Mouse (Mus musculus) liver, embryonic 12.5 days (tissue): ENCODE results near the gene Macrod2. TPM values are rescaled to one million over a fixed set of nuclear protein-coding genes. Genes with fewer than 3 reads are reported as not detected.

ENCODE experiments used
- ATAC-seq: fragments of 200-750 bp; cut with Nextera tagmentation; 2 replicates; pipeline ENCODE4 v1.8.0; 2017; ENCODE audit warnings: moderate number of reproducible peaks, mild to moderate bottlenecking, moderate library complexity
- H3K27ac ChIP-seq: fragments of 300-500 bp; sonication (generic); 2 replicates; pipeline ENCODE4 v1.5.1; 2016; ENCODE audit warnings: mild to moderate bottlenecking
- H3K27me3 ChIP-seq: fragments of 300-500 bp; sonication (generic); replicated peaks from 2 replicates; pipeline ENCODE4 v1.6.1; 2016; ENCODE audit warnings: mild to moderate bottlenecking, moderate library complexity
- H3K36me3 ChIP-seq: fragments of 300-500 bp; sonication (generic); 2 replicates; pipeline ENCODE4 v1.6.1; 2016; ENCODE audit warnings: mild to moderate bottlenecking, moderate library complexity
- H3K4me1 ChIP-seq: fragments of 300-500 bp; sonication (generic); 2 replicates; pipeline ENCODE4 v1.6.1; 2016
- H3K4me2 ChIP-seq: fragments of 300-500 bp; sonication (generic); 2 replicates; pipeline ENCODE4 v1.6.1; 2016; ENCODE audit warnings: mild to moderate bottlenecking, moderate library complexity
- H3K4me3 ChIP-seq: fragments of 300-500 bp; sonication (generic); 2 replicates; pipeline ENCODE4 v1.5.1; 2016; ENCODE audit warnings: mild to moderate bottlenecking, moderate library complexity
- H3K9ac ChIP-seq: fragments of 300-500 bp; sonication (generic); 2 replicates; pipeline ENCODE4 v1.6.1; 2016; ENCODE audit warnings: mild to moderate bottlenecking, moderate library complexity
- H3K9me3 ChIP-seq: fragments of 300-500 bp; sonication (generic); replicated peaks from 2 replicates; pipeline ENCODE4 v1.6.1; 2016; ENCODE audit warnings: mild to moderate bottlenecking, moderate library complexity
- WGBS: fragments of 180-500 bp; shearing (Covaris S2); methylation state at CpG from one replicate; pipeline ENCODE4 v1.1.7; 2016; ENCODE audit not compliant: insufficient replicate concordance; 5-methylcytosine and 5-hydroxymethylcytosine counted together
- polyA plus RNA-seq: library from polyadenylated mRNA; unstranded; fragments of >200 nt; fragmentation: Nextera tagmentation; extraction: Ambion mirVana; gene quantifications from 2 replicates; pipeline ENCODE4 v1.2.1, GENCODE M21; 2016

Gene Macrod2
- 11.3 and 11.8 TPM in 2 replicates for polyA plus RNA-seq

- Histone ChIP-seq H3K4me1 (peaks cover 22% of the 10 kb centered on the region; the same call in 1 of the 2 replicates), H3K27ac (0 out of 2 replicates have a peak within 1 kb of the TSS, but pooled peaks have one; percentile 25), H3K9ac (peak within 1 kb of the TSS; percentile 79), H3K4me3 (peak within 1 kb of the TSS; percentile 70), H3K9me3 (no peaks in the 10 kb centered on the region), H3K36me3 (no peaks in the 10 kb centered on the region), H3K27me3 (peaks cover 18% of the 10 kb centered on the region), H3K4me2 (peak within 1 kb of the TSS; percentile 96)
- WGBS = under 1% methylated on average over 39 of the region's 47 CpGs
- ATAC-seq = peak; percentile 100
Observed at GRCm38 (mm10) chr2:140395179-140395578, at the start of gene Macrod2. Gene Macrod2, plus strand, starts transcription at chr2:140395309.

- H3K9me3 ChIP-seq = no peaks in the 10 kb centered on the region
- 25% methylated on average over 2 of the region's 2 CpGs for WGBS
- no peak for ATAC-seq
- no peaks in the 10 kb centered on the region for H3K4me1 ChIP-seq
- H3K27ac ChIP-seq = no peak overlapping the region
- no peak overlapping the region for H3K4me2 ChIP-seq
- no peaks in the 10 kb centered on the region for H3K36me3 ChIP-seq
- H3K4me3 ChIP-seq = no peak overlapping the region
- H3K9ac ChIP-seq = no peak overlapping the region
- H3K27me3 ChIP-seq = no peaks in the 10 kb centered on the region
Observed at GRCm38 (mm10) chr2:140359905-140360304, 35.2 kb upstream of the Macrod2 start.

- H3K9me3 ChIP-seq = no peaks in the 10 kb centered on the region
- H3K4me2 ChIP-seq = no peak overlapping the region
- no peaks in the 10 kb centered on the region for H3K4me1 ChIP-seq
- no peak overlapping the region for H3K4me3 ChIP-seq
- H3K27ac ChIP-seq = no peak overlapping the region
- H3K9ac ChIP-seq = no peak overlapping the region
- WGBS = 61% methylated on average over 1 of the region's 1 CpGs
- H3K27me3 ChIP-seq = no peaks in the 10 kb centered on the region
- H3K36me3 ChIP-seq = no peaks in the 10 kb centered on the region
- no peak for ATAC-seq
Observed at GRCm38 (mm10) chr2:140364804-140365203, 30.3 kb upstream of the Macrod2 start.

GRCm38 (mm10) chr2:140389525-140389924, 5.6 kb upstream of the Macrod2 start, which contains the start of gene Sel1l2:
Gene Sel1l2, minus strand, starts transcription at chr2:140389706.
- Histone ChIP-seq H3K27me3 (no peaks in the 10 kb centered on the region), H3K4me3 (no peak within 1 kb of the TSS), H3K4me1 (peaks cover 2% of the 10 kb centered on the region; the same call in 1 of the 2 replicates), H3K27ac (no peak within 1 kb of the TSS), H3K4me2 (no peak within 1 kb of the TSS), H3K36me3 (no peaks in the 10 kb centered on the region), H3K9ac (no peak within 1 kb of the TSS), H3K9me3 (no peaks in the 10 kb centered on the region)
- no peak for ATAC-seq
- 32% methylated on average over 4 of the region's 4 CpGs for WGBS

- peak overlapping the region; percentile 70 for H3K4me3 ChIP-seq
- H3K27ac ChIP-seq = 0 out of 2 replicates have a peak overlapping the region, but pooled peaks have one; percentile 25
- peak overlapping the region; percentile 79 for H3K9ac ChIP-seq
- H3K27me3 ChIP-seq = peaks cover 18% of the 10 kb centered on the region
- no peaks in the 10 kb centered on the region for H3K36me3 ChIP-seq
- peak; percentile 38 for ATAC-seq
- H3K4me1 ChIP-seq = peaks cover 22% of the 10 kb centered on the region; the same call in 1 of the 2 replicates
- under 1% methylated on average over 43 of the region's 58 CpGs for WGBS
- H3K4me2 ChIP-seq = peak overlapping the region; percentile 96
- no peaks in the 10 kb centered on the region for H3K9me3 ChIP-seq
Observed at GRCm38 (mm10) chr2:140395744-140396231, 679 bp downstream of the Macrod2 start.

GRCm38 (mm10) chr2:140425844-140426243, 30.7 kb downstream of the Macrod2 start:
- no peaks in the 10 kb centered on the region for H3K36me3 ChIP-seq
- H3K27me3 ChIP-seq = no peaks in the 10 kb centered on the region
- no peaks in the 10 kb centered on the region for H3K9me3 ChIP-seq
- no peak overlapping the region for H3K9ac ChIP-seq
- H3K4me2 ChIP-seq = no peak overlapping the region
- no peak overlapping the region for H3K27ac ChIP-seq
- H3K4me3 ChIP-seq = no peak overlapping the region
- H3K4me1 ChIP-seq = peaks cover 10% of the 10 kb centered on the region
- ATAC-seq = no peak

- no peaks in the 10 kb centered on the region for H3K9me3 ChIP-seq
- H3K4me1 ChIP-seq = peaks cover 10% of the 10 kb centered on the region
- no peak overlapping the region for H3K27ac ChIP-seq
- H3K4me2 ChIP-seq = no peak overlapping the region
- 0 out of 2 replicates have a peak, but pooled peaks have one; percentile 44 for ATAC-seq
- H3K36me3 ChIP-seq = no peaks in the 10 kb centered on the region
- no peak overlapping the region for H3K9ac ChIP-seq
- H3K27me3 ChIP-seq = no peaks in the 10 kb centered on the region
- H3K4me3 ChIP-seq = no peak overlapping the region
- 17% methylated on average over 4 of the region's 4 CpGs for WGBS
Observed at GRCm38 (mm10) chr2:140427283-140427682, 32.2 kb downstream of the Macrod2 start.

GRCm38 (mm10) chr2:140439081-140439480, 44.0 kb downstream of the Macrod2 start:
- Histone ChIP-seq H3K4me2 (no peak overlapping the region), H3K4me3 (no peak overlapping the region), H3K27me3 (no peaks in the 10 kb centered on the region), H3K27ac (no peak overlapping the region), H3K9me3 (no peaks in the 10 kb centered on the region), H3K9ac (no peak overlapping the region), H3K4me1 (no peaks in the 10 kb centered on the region), H3K36me3 (no peaks in the 10 kb centered on the region)
- 66% methylated on average over 4 of the region's 4 CpGs for WGBS
- no peak for ATAC-seq

- H3K4me2 ChIP-seq = no peak overlapping the region
- ATAC-seq = no peak
- H3K4me1 ChIP-seq = no peaks in the 10 kb centered on the region
- 54% methylated on average over 2 of the region's 2 CpGs for WGBS
- no peak overlapping the region for H3K9ac ChIP-seq
- no peaks in the 10 kb centered on the region for H3K36me3 ChIP-seq
- H3K27ac ChIP-seq = no peak overlapping the region
- H3K9me3 ChIP-seq = no peaks in the 10 kb centered on the region
- H3K4me3 ChIP-seq = no peak overlapping the region
- no peaks in the 10 kb centered on the region for H3K27me3 ChIP-seq
Observed at GRCm38 (mm10) chr2:140448636-140449035, 53.5 kb downstream of the Macrod2 start.

GRCm38 (mm10) chr2:140475770-140476169, 80.7 kb downstream of the Macrod2 start:
- Histone ChIP-seq H3K9ac (no peak overlapping the region), H3K27ac (no peak overlapping the region), H3K27me3 (no peaks in the 10 kb centered on the region), H3K9me3 (0 out of 2 replicates have a peak, but pooled peaks cover 3% of the 10 kb centered on the region), H3K36me3 (no peaks in the 10 kb centered on the region), H3K4me2 (no peak overlapping the region), H3K4me1 (no peaks in the 10 kb centered on the region), H3K4me3 (no peak overlapping the region)
- WGBS = 61% methylated on average over 2 of the region's 2 CpGs
- ATAC-seq = no peak

GRCm38 (mm10) chr2:140476891-140477290, 81.8 kb downstream of the Macrod2 start:
- 60% methylated on average over 4 of the region's 4 CpGs for WGBS
- no peak overlapping the region for H3K4me2 ChIP-seq
- no peak for ATAC-seq
- no peak overlapping the region for H3K27ac ChIP-seq
- no peaks in the 10 kb centered on the region for H3K36me3 ChIP-seq
- no peaks in the 10 kb centered on the region for H3K27me3 ChIP-seq
- H3K9ac ChIP-seq = no peak overlapping the region
- no peaks in the 10 kb centered on the region for H3K4me1 ChIP-seq
- H3K9me3 ChIP-seq = no peaks in the 10 kb centered on the region
- no peak overlapping the region for H3K4me3 ChIP-seq

GRCm38 (mm10) chr2:140482604-140483003, 87.5 kb downstream of the Macrod2 start:
- H3K36me3 ChIP-seq = no peaks in the 10 kb centered on the region
- H3K9ac ChIP-seq = no peak overlapping the region
- no peak for ATAC-seq
- H3K27me3 ChIP-seq = no peaks in the 10 kb centered on the region
- H3K4me3 ChIP-seq = no peak overlapping the region
- WGBS = 62% methylated on average over 2 of the region's 2 CpGs
- no peaks in the 10 kb centered on the region for H3K9me3 ChIP-seq
- H3K4me2 ChIP-seq = no peak overlapping the region
- H3K27ac ChIP-seq = no peak overlapping the region
- H3K4me1 ChIP-seq = no peaks in the 10 kb centered on the region

- Histone ChIP-seq H3K4me2 (no peak overlapping the region), H3K4me3 (no peak overlapping the region), H3K9ac (no peak overlapping the region), H3K27me3 (no peaks in the 10 kb centered on the region), H3K27ac (no peak overlapping the region), H3K4me1 (no peaks in the 10 kb centered on the region), H3K36me3 (no peaks in the 10 kb centered on the region), H3K9me3 (no peaks in the 10 kb centered on the region)
- ATAC-seq = no peak
- WGBS = 59% methylated on average over 3 of the region's 3 CpGs
Observed at GRCm38 (mm10) chr2:140497688-140498087, 102.6 kb downstream of the Macrod2 start.
